Mouse (Mus musculus) CH12.LX (cell line): ENCODE measurements around the gene Csmd2. TPM values are rescaled to one million over a fixed set of nuclear protein-coding genes. Genes with fewer than 3 reads are reported as not detected.

Source experiments
- DNase-seq: peaks from one replicate; pipeline ENCODE4 v3.0.0-alpha.2; 2013; ENCODE audit errors: extremely low read depth
- H3K27ac ChIP-seq: 2 replicates; pipeline ENCODE4 v1.5.1; 2012; ENCODE audit warnings: low read depth, mild to moderate bottlenecking, control low read depth, moderate library complexity; ENCODE audit not compliant: insufficient read depth
- H3K27me3 ChIP-seq: replicated peaks from 2 replicates; pipeline ENCODE3; 2012; ENCODE audit warnings: inconsistent platforms
- H3K36me3 ChIP-seq, 2 experiments: replicated peaks in 1 of 2; 2 replicates each; pipeline versions ENCODE3 to v1.6.1; 2012; ENCODE audit warnings: inconsistent platforms in 1 of 2, low read length in 1 of 2, mild to moderate bottlenecking in 1 of 2, mixed read lengths in 1 of 2, moderate library complexity in 1 of 2; ENCODE audit not compliant: control insufficient read depth in 1 of 2, insufficient read depth in 1 of 2
- H3K4me1 ChIP-seq, 2 experiments: 2 replicates each; pipeline ENCODE4 v1.6.1; 2012; ENCODE audit warnings: inconsistent platforms in 1 of 2, moderate library complexity in 1 of 2; ENCODE audit not compliant: insufficient read depth in 2 of 2, control insufficient read depth in 1 of 2
- H3K4me2 ChIP-seq: 2 replicates; pipeline ENCODE4 v1.6.1; 2012; ENCODE audit warnings: low read depth, mild to moderate bottlenecking, control low read depth; ENCODE audit not compliant: poor library complexity, insufficient read depth, severe bottlenecking
- H3K4me3 ChIP-seq, 3 experiments: fragments of 150-350 bp in 1 of 3; sonication (generic) in 1 of 3; replicated peaks in 1 of 3; 2 replicates each; pipeline versions ENCODE3 to v1.5.1; 2011 to 2012; ENCODE audit warnings: low read depth in 2 of 3, low read length in 2 of 3, mild to moderate bottlenecking in 2 of 3, moderate library complexity in 2 of 3, control low read depth in 1 of 3, improper control_type of control experiment in 1 of 3, inconsistent platforms in 1 of 3, mixed read lengths in 1 of 3; ENCODE audit not compliant: poor library complexity in 1 of 3
- H3K79me2 ChIP-seq: replicated peaks from 2 replicates; pipeline ENCODE4 v1.6.1; 2012; ENCODE audit warnings: mild to moderate bottlenecking, moderate library complexity; ENCODE audit not compliant: control insufficient read depth, poor library complexity, insufficient read depth, severe bottlenecking; ENCODE audit errors: extremely low read depth
- H3K9ac ChIP-seq: 2 replicates; pipeline ENCODE4 v1.6.1; 2012; ENCODE audit warnings: low read depth, mild to moderate bottlenecking, control low read depth, moderate library complexity; ENCODE audit not compliant: insufficient read depth
- H3K9me3 ChIP-seq: replicated peaks from 2 replicates; pipeline ENCODE3; 2012; ENCODE audit warnings: low read length, inconsistent platforms, mixed read lengths
- BHLHE40 ChIP-seq: IDR thresholded peaks from 2 replicates; pipeline ENCODE4 v1.6.1; 2011; ENCODE audit warnings: mild to moderate bottlenecking, low read depth, low read length, improper control_type of control experiment
- CHD2 ChIP-seq: IDR thresholded peaks from 2 replicates; pipeline ENCODE4 v1.6.1; 2011; ENCODE audit warnings: low read length, improper control_type of control experiment
- ELF1 ChIP-seq: IDR thresholded peaks from 2 replicates; pipeline ENCODE4 v1.6.1; 2014; ENCODE audit warnings: low read depth, mild to moderate bottlenecking, inconsistent platforms, low read length, improper control_type of control experiment
- ETS1 ChIP-seq: conservative IDR thresholded peaks from 2 replicates; pipeline ENCODE4 v1.6.1; 2012; ENCODE audit warnings: low read depth, mild to moderate bottlenecking, inconsistent platforms, low read length, improper control_type of control experiment, moderate library complexity
- IRF4 ChIP-seq: IDR thresholded peaks from 2 replicates; pipeline ENCODE4 v1.6.1; 2014; ENCODE audit warnings: low read depth, mild to moderate bottlenecking, inconsistent platforms, low read length, improper control_type of control experiment
- JUND ChIP-seq: conservative IDR thresholded peaks from 2 replicates; pipeline ENCODE4 v1.6.1; 2011; ENCODE audit warnings: low read depth, low read length, improper control_type of control experiment
- KAT2A ChIP-seq: IDR thresholded peaks from 2 replicates; pipeline ENCODE4 v1.6.1; 2012; ENCODE audit warnings: low read length, improper control_type of control experiment, inconsistent platforms; ENCODE audit not compliant: insufficient replicate concordance
- MAFK ChIP-seq: IDR thresholded peaks from 2 replicates; pipeline ENCODE4 v1.6.1; 2011; ENCODE audit warnings: low read length, improper control_type of control experiment; ENCODE audit not compliant: insufficient replicate concordance
- MAX ChIP-seq: IDR thresholded peaks from 2 replicates; pipeline ENCODE4 v1.6.1; 2011; ENCODE audit warnings: low read length, improper control_type of control experiment
- MAZ ChIP-seq: IDR thresholded peaks from 2 replicates; pipeline ENCODE4 v1.6.1; 2012; ENCODE audit warnings: low read depth, mild to moderate bottlenecking, inconsistent platforms, low read length, improper control_type of control experiment, moderate library complexity
- MXI1 ChIP-seq: IDR thresholded peaks from 2 replicates; pipeline ENCODE4 v1.6.1; 2011; ENCODE audit warnings: mild to moderate bottlenecking, low read depth, low read length, improper control_type of control experiment
- MYC ChIP-seq: IDR thresholded peaks from 2 replicates; pipeline ENCODE4 v1.6.1; 2011; ENCODE audit warnings: low read depth, mild to moderate bottlenecking, improper control_type of control experiment, low read length
- NRF1 ChIP-seq: IDR thresholded peaks from 2 replicates; pipeline ENCODE4 v1.6.1; 2014; ENCODE audit warnings: low read depth, mild to moderate bottlenecking, inconsistent platforms, low read length, improper control_type of control experiment, moderate library complexity
- POLR2A ChIP-seq: IDR thresholded peaks from 2 replicates; pipeline ENCODE4 v1.6.1; 2011; ENCODE audit warnings: low read depth, mild to moderate bottlenecking, improper control_type of control experiment, low read length
- RAD21 ChIP-seq: IDR thresholded peaks from 2 replicates; pipeline ENCODE4 v1.6.1; 2011; ENCODE audit warnings: low read depth, mild to moderate bottlenecking, low read length, improper control_type of control experiment, moderate library complexity
- RCOR1 ChIP-seq: conservative IDR thresholded peaks from 2 replicates; pipeline ENCODE4 v1.6.1; 2012; ENCODE audit warnings: low read depth, mild to moderate bottlenecking, inconsistent platforms, low read length, improper control_type of control experiment
- SMC3 ChIP-seq: IDR thresholded peaks from 2 replicates; pipeline ENCODE4 v1.6.1; 2011; ENCODE audit warnings: low read depth, low read length, improper control_type of control experiment
- TBP ChIP-seq: conservative IDR thresholded peaks from 2 replicates; pipeline ENCODE4 v1.6.1; 2011; ENCODE audit warnings: low read depth, low read length, improper control_type of control experiment
- UBTF ChIP-seq: IDR thresholded peaks from 2 replicates; pipeline ENCODE4 v1.6.1; 2012; ENCODE audit warnings: low read depth, mild to moderate bottlenecking, inconsistent platforms, low read length, improper control_type of control experiment, moderate library complexity
- USF1 ChIP-seq: IDR thresholded peaks from 2 replicates; pipeline ENCODE4 v1.6.1; 2014; ENCODE audit warnings: low read depth, mild to moderate bottlenecking, inconsistent platforms, low read length, improper control_type of control experiment
- USF2 ChIP-seq: conservative IDR thresholded peaks from 2 replicates; pipeline ENCODE4 v1.6.1; 2011; ENCODE audit warnings: low read depth, low read length, improper control_type of control experiment
- ZC3H11A ChIP-seq: IDR thresholded peaks from 2 replicates; pipeline ENCODE4 v1.6.1; 2012; ENCODE audit warnings: low read depth, mild to moderate bottlenecking, inconsistent platforms, low read length, improper control_type of control experiment
- ZKSCAN1 ChIP-seq: IDR thresholded peaks from 2 replicates; pipeline ENCODE4 v1.6.1; 2012; ENCODE audit warnings: low read depth, inconsistent platforms, low read length, improper control_type of control experiment, borderline replicate concordance
- ZMIZ1 ChIP-seq: IDR thresholded peaks from 2 replicates; pipeline ENCODE4 v1.6.1; 2012; ENCODE audit warnings: low read depth, mild to moderate bottlenecking, inconsistent platforms, low read length, improper control_type of control experiment
- ZNF384 ChIP-seq: IDR thresholded peaks from 2 replicates; pipeline ENCODE4 v1.6.1; 2012; ENCODE audit warnings: low read depth, low read length, improper control_type of control experiment, inconsistent platforms
- dilution Hi-C: fragments of 300-500 bp; cut with MboI; formaldehyde crosslinking; loops from 2 replicates; pipeline ENCODE4 v1.14.3; 2020; ENCODE audit warnings: low sequenced_read_pairs; ENCODE audit not compliant: extremely low pct_unique_long_range_greater_than_20kb, extremely low pct_ligation_motif_present
- in situ Hi-C: fragments of 300-500 bp; cut with MboI; formaldehyde crosslinking; loops from 3 replicates; pipeline ENCODE4 v1.14.3; 2019; ENCODE audit warnings: low sequenced_read_pairs, low pct_ligation_motif_present, low pct_unique_long_range_greater_than_20kb, mixed read lengths
- polyA plus RNA-seq: library from polyadenylated mRNA; unstranded; fragments of >175 nt; gene quantifications from 2 replicates; pipeline ENCODE4 v1.2.1, GENCODE M21; 2012; ENCODE audit warnings: low read depth; ENCODE audit not compliant: insufficient read length
- total RNA-seq, 2 experiments: library from RNA; depleted of rRNA; stranded (reverse); fragments of 300-350 nt in 1 of 2; fragments of >200 nt in 1 of 2; gene quantifications; 2 replicates each; pipeline ENCODE4 v1.2.3; 2012 to 2014

Csmd2 gene
- total and polyA plus RNA-seq, 3 experiments, result 0.08 to 0.80 TPM; not detected in 1

DNA sequence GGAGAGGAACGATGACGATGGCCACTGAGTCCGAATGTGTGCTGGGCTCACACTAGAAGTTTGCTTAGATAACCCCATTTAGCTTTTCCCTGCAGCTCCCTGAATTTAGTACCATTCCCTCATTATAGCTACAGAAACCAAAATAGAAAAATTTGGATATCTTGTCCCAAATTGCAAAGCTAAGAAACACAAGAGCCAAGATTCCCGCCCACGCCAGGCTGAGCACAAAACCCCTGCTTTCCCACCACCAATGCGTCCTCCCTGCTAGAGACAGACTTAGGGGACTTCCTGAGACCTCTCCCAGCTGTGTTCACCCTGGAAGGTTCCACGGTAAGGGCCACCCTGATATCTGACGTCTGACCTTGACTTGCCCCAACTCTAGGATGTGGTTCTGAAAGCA is 462.5 kb downstream of the Csmd2 start:
- H3K4me1 ChIP-seq, result no peaks in the 10 kb centered on the region
- H3K9me3 ChIP-seq, result no peaks in the 10 kb centered on the region
- H3K27ac ChIP-seq, result no peak overlapping the region
- H3K4me3 ChIP-seq, result no peak overlapping the region
- DNase-seq, result no peak
- H3K4me2 ChIP-seq, result no peak overlapping the region
- dilution Hi-C loops (no loop called here), in situ Hi-C loops (no loop called here)
- H3K9ac ChIP-seq, result no peak overlapping the region
- H3K27me3 ChIP-seq, result peaks cover 36% of the 10 kb centered on the region
- no peaks in the 10 kb centered on the region for H3K79me2 ChIP-seq
- no peaks in the 10 kb centered on the region for H3K36me3 ChIP-seq
- no peak for TF ChIP-seq UBTF
- no peak for TF ChIP-seq POLR2A
- TF ChIP-seq RAD21, result no peak
- TF ChIP-seq BHLHE40, result no peak
- TF ChIP-seq MAFK, result no peak
- TF ChIP-seq ETS1, result no peak
- TF ChIP-seq SMC3, result no peak
- TF ChIP-seq ZKSCAN1, result no peak
- TF ChIP-seq USF1, result no peak
- no peak for TF ChIP-seq USF2
- TF ChIP-seq ZMIZ1, result no peak
- TF ChIP-seq, all 38 proteins: peak for 0

DNA sequence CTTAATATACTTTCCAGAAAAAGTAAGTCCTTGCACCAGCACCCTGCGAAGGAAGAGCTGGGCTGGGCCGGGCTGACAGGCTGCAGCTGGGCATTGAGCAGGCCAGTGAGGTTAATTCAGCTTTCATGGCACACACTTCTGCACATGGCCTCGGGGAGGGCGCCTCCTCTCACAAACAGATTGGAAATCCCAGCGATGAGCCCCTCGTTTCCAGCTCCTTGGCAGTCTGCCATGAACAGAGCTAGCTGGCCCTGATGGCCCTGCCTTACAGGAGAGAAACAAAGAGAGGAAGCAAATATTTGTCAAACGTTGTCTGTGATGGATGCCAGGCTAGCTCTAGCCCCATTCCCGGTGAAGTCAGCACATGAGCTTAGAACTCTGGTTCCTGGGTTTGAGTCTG is 463.3 kb downstream of the Csmd2 start:
- Histone ChIP-seq H3K27me3 (peaks cover 39% of the 10 kb centered on the region), H3K4me1 (no peaks in the 10 kb centered on the region), H3K36me3 (no peaks in the 10 kb centered on the region), H3K79me2 (no peaks in the 10 kb centered on the region), H3K27ac (no peak overlapping the region), H3K9me3 (no peaks in the 10 kb centered on the region), H3K4me3 (no peak overlapping the region), H3K4me2 (no peak overlapping the region), H3K9ac (no peak overlapping the region)
- DNase-seq, result no peak
- in situ Hi-C loops (no loop called here), dilution Hi-C loops (no loop called here)
- TF ChIP-seq BHLHE40 (no peak), ELF1 (no peak), ZNF384 (no peak), SMC3 (no peak), NRF1 (no peak), MXI1 (no peak)

DNA sequence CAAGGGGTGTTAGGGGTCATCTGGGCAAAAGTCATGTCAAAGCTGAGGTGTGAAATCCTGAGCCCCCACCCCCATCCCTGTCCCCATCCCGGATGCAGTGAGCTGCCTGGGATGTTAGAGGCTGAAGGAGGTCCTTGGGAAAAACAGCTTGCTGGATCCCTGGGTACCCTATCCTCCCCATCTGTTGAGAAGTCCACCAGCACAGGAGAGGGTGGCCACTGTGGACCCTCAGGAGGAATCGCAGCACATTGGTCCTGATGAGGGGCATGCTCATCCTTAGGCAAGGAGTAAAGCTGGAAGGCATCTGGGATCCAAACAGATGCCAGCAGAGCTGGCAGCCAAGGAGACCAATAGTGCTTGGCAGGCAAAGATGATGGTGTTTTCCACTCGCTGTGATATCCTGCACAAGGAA is 463.7 kb downstream of the Csmd2 start:
- no peaks in the 10 kb centered on the region for H3K79me2 ChIP-seq
- no peaks in the 10 kb centered on the region for H3K4me1 ChIP-seq
- in situ Hi-C loops (no loop called here), dilution Hi-C loops (no loop called here)
- H3K9ac ChIP-seq, result no peak overlapping the region
- TF ChIP-seq MAX (no peak), KAT2A (no peak), SMC3 (no peak), JUND (no peak), TBP (no peak), MYC (no peak), NRF1 (no peak), MAZ (no peak), BHLHE40 (no peak), MXI1 (no peak), USF1 (no peak), CHD2 (no peak), ZKSCAN1 (no peak), ZNF384 (no peak), RCOR1 (no peak), ZMIZ1 (no peak), IRF4 (no peak), ZC3H11A (no peak)
- no peak overlapping the region for H3K27ac ChIP-seq
- H3K9me3 ChIP-seq, result no peaks in the 10 kb centered on the region
- H3K4me2 ChIP-seq, result no peak overlapping the region
- peaks cover 40% of the 10 kb centered on the region for H3K27me3 ChIP-seq
- H3K36me3 ChIP-seq, result no peaks in the 10 kb centered on the region
- H3K4me3 ChIP-seq, result no peak overlapping the region
- DNase-seq, result no peak
